Mouse (Mus musculus) small intestine, adult 2 months (tissue): ENCODE results near the gene Dpp10. TPM values are rescaled to one million over a fixed set of nuclear protein-coding genes. Genes with fewer than 3 reads are reported as not detected.

Experiments
- H3K27ac ChIP-seq: fragments of 200-500 bp; 2 replicates; pipeline ENCODE4 v1.5.1; 2012; ENCODE audit warnings: low read depth, low read length, control low read depth, inconsistent platforms; ENCODE audit not compliant: insufficient read depth
- H3K27me3 ChIP-seq: fragments of 200-500 bp; 2 replicates; pipeline ENCODE4 v1.6.1; 2012; ENCODE audit warnings: mild to moderate bottlenecking, moderate library complexity, low read length, inconsistent platforms; ENCODE audit not compliant: control insufficient read depth, insufficient read depth
- H3K36me3 ChIP-seq: fragments of 200-500 bp; 2 replicates; pipeline ENCODE4 v1.6.1; 2012; ENCODE audit warnings: mild to moderate bottlenecking, low read length, control low read depth, inconsistent platforms; ENCODE audit not compliant: control insufficient read depth, insufficient read depth
- H3K4me1 ChIP-seq: fragments of 200-500 bp; 2 replicates; pipeline ENCODE4 v1.6.1; 2012; ENCODE audit warnings: low read length, inconsistent platforms, mixed read lengths; ENCODE audit not compliant: control insufficient read depth, insufficient read depth, insufficient read length
- H3K4me3 ChIP-seq: fragments of 200-500 bp; 2 replicates; pipeline ENCODE4 v1.5.1; 2012; ENCODE audit warnings: low read depth, mild to moderate bottlenecking, control low read depth, inconsistent platforms, low read length, moderate library complexity
- CTCF ChIP-seq: fragments of 200-500 bp; IDR thresholded peaks from 2 replicates; pipeline ENCODE4 v1.5.1; 2012; ENCODE audit warnings: low read depth, mild to moderate bottlenecking, control low read depth, inconsistent platforms, low read length, moderate library complexity, mixed read lengths; ENCODE audit not compliant: insufficient replicate concordance, insufficient read length; ENCODE audit errors: extremely low read depth
- POLR2A ChIP-seq: fragments of 200-500 bp; IDR thresholded peaks from 2 replicates; pipeline ENCODE4 v1.6.1; 2012; ENCODE audit warnings: low read depth, mild to moderate bottlenecking, control low read depth, inconsistent platforms, low read length, moderate library complexity
- WGBS: fragments of 180-500 bp; shearing (Covaris S2); methylation state at CpG from one replicate; pipeline ENCODE4 v1.1.7; 2018; 5-methylcytosine and 5-hydroxymethylcytosine counted together
- polyA plus RNA-seq: library from polyadenylated mRNA; depleted of rRNA; stranded (reverse); fragments of >200 nt; gene quantifications from 2 replicates; pipeline ENCODE4 v1.2.3, GENCODE M21; 2012

Gene Dpp10
- polyA plus RNA-seq, 1 experiment: 0.08 TPM

DNA sequence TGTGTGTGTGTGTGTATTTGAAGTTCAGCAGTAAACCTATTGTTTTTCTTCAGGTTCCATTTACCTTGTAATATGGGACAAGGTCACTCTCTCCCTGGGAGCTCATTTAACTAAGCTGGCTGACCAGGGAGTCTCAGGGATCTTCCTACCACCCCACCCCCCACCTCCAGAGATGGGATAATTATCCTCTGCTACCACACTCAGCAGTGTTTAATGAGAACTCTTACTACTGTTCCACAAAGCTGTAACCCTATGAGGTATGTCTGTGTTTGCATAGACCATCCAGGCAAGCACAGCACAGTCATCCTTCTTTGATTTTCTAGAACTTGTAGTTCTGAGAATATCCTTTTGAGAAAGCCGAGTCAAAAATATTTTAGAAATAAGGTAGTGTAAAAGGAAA lies 471.6 kb downstream of the Dpp10 start:
- H3K36me3 ChIP-seq: no peaks in the 10 kb centered on the region

DNA sequence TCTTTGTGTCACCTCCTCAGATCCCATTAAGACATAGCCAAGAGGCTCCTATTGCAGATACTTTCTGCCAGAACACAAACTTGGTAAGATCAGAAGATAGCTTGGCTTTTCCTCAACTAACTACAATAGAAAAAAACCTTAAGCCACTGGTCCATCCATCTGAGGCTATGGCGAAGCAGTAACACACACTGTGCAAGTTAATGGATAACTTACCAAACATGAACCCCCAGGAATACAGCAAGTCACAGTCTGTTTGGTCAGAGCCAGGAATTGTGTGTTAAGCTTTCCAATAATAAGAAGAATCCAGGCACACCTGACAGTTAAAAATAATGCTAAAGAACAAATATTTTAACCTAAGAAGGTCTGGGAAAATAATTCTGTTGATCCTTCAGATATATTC lies 502.9 kb downstream of the Dpp10 start:
- TF ChIP-seq CTCF (no peak), POLR2A (no peak)
- H3K4me1 ChIP-seq: no peaks in the 10 kb centered on the region
- 43% methylated on average over 1 of the region's 1 CpGs for WGBS

More for the DNA sequence above, 471.6 kb downstream of the Dpp10 start:
- Histone ChIP-seq H3K27me3 (no peaks in the 10 kb centered on the region), H3K27ac (no peak overlapping the region), H3K4me1 (no peaks in the 10 kb centered on the region), H3K4me3 (no peak overlapping the region)
- 60% methylated on average over 1 of the region's 1 CpGs for WGBS
- TF ChIP-seq CTCF (no peak), POLR2A (no peak)

DNA sequence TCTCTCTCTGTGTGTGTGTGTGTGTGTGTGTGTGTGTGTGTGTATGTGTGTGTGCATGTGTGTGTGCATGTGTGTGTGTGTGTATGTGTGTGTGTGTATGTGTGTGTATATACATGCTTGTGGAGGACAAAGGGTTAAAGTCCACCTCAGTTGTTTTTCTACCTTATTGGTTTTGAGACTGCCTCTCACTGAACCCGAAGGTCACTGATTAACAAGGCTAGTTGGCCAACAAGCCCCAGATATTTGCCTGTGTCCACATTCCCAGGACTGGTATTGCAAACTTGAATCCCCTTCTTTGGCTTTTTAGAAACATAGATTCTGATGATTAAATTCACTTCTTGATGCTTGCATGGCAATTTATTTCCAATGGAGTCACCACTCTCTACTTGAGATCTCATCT lies 577.6 kb downstream of the Dpp10 start:
- Histone ChIP-seq H3K4me1 (no peaks in the 10 kb centered on the region), H3K36me3 (no peaks in the 10 kb centered on the region), H3K27ac (no peak overlapping the region), H3K27me3 (no peaks in the 10 kb centered on the region), H3K4me3 (no peak overlapping the region)
- WGBS: 19% methylated on average over 1 of the region's 1 CpGs
- TF ChIP-seq CTCF (no peak), POLR2A (no peak)

More for the DNA sequence above, 502.9 kb downstream of the Dpp10 start:
- H3K36me3 ChIP-seq: no peaks in the 10 kb centered on the region
- H3K27me3 ChIP-seq: no peaks in the 10 kb centered on the region
- H3K4me3 ChIP-seq: no peak overlapping the region
- no peak overlapping the region for H3K27ac ChIP-seq

DNA sequence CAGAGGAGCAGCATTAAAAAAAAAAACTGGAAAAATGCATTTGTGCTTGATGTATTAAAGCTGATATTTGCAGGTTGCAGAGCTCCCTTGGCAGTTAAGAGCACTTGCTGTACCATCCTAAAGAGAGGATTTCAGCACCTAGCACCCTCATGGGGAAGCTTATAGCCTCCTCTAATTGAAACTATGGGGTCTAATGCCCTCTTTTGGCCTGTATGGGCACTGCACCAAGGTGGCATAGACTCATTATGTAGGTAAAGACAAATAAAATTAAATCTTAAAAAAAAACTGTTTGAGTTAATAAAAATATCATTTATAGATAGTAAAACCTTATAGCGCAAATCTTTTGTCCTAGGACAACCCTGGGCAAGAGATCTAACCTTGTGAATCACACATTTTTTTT lies 631.2 kb downstream of the Dpp10 start:
- H3K4me3 ChIP-seq: no peak overlapping the region
- no peaks in the 10 kb centered on the region for H3K4me1 ChIP-seq
- no peak for TF ChIP-seq POLR2A
- no peaks in the 10 kb centered on the region for H3K27me3 ChIP-seq
- H3K27ac ChIP-seq: no peak overlapping the region
- H3K36me3 ChIP-seq: no peaks in the 10 kb centered on the region
- 67% methylated on average over 1 of the region's 1 CpGs for WGBS

DNA sequence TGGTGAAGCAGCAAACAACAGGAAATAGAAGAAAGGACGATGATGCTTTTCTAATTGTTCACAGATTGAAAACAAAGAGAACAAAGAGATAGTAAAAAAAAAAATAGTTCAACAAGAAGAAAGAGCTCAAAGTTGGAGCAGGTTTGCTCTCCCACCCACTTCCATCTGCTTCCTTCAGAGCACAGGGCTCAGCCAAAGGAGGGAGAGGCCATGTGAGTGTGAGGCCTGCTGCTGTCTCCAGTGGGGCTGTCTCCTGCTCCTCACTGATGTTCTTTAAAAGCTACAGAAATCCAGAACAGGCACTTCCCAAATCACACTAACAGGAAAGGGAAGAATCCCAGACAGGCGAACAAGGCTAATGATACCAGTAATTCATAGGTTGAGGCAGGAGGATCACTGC lies 694.1 kb downstream of the Dpp10 start:
- 72% methylated on average over 2 of the region's 2 CpGs for WGBS
- TF ChIP-seq CTCF (no peak), POLR2A (no peak)
- no peak overlapping the region for H3K4me3 ChIP-seq

DNA sequence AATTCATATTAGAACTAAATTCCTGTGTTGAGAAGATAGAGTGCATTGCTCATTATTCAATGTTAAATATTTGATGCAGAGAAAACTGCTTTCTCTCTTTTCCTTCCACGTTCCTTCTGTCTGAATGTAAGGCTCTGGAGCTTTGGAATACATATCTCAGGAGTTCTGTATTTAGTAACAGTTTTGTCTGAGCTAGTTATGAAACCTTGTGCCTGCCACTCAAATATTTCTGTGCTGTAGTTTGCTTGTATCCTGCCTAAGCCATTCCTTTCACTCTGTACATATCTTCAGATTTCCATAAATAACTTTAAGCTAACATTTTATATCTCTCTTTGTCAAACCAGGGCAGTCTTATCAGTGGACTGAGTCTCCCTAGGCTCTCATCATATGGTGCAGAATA lies 707.5 kb downstream of the Dpp10 start:
- Histone ChIP-seq H3K27me3 (no peaks in the 10 kb centered on the region), H3K27ac (no peak overlapping the region), H3K4me3 (no peak overlapping the region), H3K4me1 (no peaks in the 10 kb centered on the region), H3K36me3 (no peaks in the 10 kb centered on the region)
- WGBS: 78% methylated on average over 1 of the region's 1 CpGs
- TF ChIP-seq CTCF: no peak
- no peak for TF ChIP-seq POLR2A

More for the DNA sequence above, 694.1 kb downstream of the Dpp10 start:
- no peaks in the 10 kb centered on the region for H3K4me1 ChIP-seq
- H3K27me3 ChIP-seq: no peaks in the 10 kb centered on the region
- no peak overlapping the region for H3K27ac ChIP-seq
- no peaks in the 10 kb centered on the region for H3K36me3 ChIP-seq

DNA sequence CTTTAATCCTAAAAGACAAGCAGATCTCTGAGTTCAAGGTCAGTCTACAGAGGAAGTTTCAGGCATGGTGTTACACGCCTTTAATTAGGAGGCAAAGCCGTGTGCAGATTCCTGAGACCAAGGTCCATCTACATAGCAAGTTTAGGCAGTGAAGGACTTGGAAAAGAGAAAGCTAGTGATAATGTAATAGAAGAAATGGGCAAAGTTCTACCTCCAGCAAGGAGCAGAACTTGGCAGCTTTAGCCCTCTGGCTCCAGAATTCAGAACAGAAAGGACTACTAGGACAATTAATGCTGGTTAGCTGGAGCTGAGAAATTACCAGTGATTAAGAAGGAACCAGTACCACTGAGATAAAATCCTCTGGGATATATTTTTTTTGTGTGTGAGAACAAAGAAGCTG lies 728.5 kb downstream of the Dpp10 start:
- H3K36me3 ChIP-seq: no peaks in the 10 kb centered on the region
- H3K4me1 ChIP-seq: no peaks in the 10 kb centered on the region
- H3K27me3 ChIP-seq: no peaks in the 10 kb centered on the region
- no peak overlapping the region for H3K27ac ChIP-seq
- no peak overlapping the region for H3K4me3 ChIP-seq
- TF ChIP-seq POLR2A (no peak), CTCF (no peak)
- 57% methylated on average over 2 of the region's 2 CpGs for WGBS
